Mouse (Mus musculus) retina, postnatal 1 day (tissue): ENCODE results near the gene Nob1.

Experiments used
- DNase-seq: peaks from one replicate; pipeline ENCODE4 v3.0.0-alpha.2; 2012

The Nob1 gene

DNA sequence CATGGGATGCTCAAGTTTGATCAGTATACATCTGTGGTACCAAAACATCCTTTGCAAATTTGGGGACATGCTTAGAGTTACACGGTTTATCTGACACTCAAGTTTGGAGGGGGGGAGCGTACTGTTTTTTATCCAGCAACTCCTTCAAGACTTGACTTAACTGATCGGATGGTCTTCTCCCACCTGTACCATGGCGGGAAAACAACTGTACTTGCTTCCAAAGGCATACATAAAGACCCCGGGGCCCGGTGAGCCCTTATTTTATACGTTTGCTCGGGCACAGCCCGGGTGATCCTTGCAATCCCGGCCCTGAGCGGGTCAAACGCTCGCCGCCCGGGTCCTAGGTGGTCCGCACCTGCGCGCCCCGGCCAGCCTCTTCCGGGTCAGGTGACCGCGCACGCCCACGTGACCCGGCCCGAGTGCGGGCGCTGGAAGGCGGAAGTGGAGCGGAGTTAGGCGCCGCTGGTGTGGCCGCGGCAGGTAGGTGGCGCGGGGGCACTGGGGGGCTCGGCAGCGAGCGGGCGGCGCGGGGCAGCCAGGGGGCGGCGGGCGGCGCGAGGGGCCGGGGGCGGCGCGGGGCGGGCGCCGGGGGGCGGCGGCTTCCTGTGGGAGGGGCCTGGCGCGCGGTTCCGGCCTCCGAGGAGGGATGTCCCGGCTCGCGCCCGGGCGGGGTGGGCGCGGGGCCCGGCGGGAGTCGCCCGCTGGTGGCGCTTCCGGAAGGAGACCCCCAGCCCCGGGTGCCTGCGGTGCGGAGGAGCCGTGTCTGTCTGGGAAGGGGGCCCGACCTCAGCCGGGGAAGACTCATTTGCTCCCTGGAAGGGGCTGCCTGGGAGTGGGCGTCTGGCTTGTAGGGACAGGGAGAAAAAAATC is 11.3 kb upstream of the Nob1 start, which contains the start of gene Wwp2:
Gene Wwp2, plus strand, starts transcription at position 404 of the 870 bp plus-strand sequence.
- peak; percentile 85 for DNase-seq

GRCm38 (mm10) chr8:107435421-107435961 is 10.6 kb upstream of the Nob1 start:
- no peak for DNase-seq

GRCm38 (mm10) chr8:107430821-107431220 is 6.0 kb upstream of the Nob1 start:
- no peak for DNase-seq

- no peak for DNase-seq
Observed at GRCm38 (mm10) chr8:107425230-107425597, 363 bp upstream of the Nob1 start.

- no peak for DNase-seq
Observed at GRCm38 (mm10) chr8:107424176-107424575, 675 bp downstream of the Nob1 start.

- DNase-seq: no peak
Observed at GRCm38 (mm10) chr8:107417001-107417400, 7.8 kb downstream of the Nob1 start.

- no peak for DNase-seq
Observed at GRCm38 (mm10) chr8:107413881-107414280, 11.0 kb downstream of the Nob1 start.

DNA sequence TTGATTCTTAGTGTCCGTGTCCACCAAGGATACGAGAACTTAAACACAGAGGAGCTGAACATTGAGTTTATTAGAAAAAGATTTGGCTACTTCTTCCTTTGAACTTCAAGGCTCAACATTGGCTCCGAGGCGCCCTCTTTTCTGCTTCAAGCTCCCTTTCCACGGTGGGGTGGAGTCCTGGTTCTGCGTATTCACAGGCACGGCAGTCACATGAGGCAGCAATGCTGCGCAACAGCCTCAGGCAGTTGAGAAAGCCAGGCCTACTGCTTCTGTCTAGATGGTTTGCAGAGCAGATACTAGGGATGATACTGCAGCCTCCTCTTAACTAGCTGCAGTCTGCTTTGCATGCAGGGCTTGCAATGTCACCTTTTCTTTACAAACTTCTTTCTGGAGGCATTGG is 12.3 kb downstream of the Nob1 start:
- DNase-seq: no peak

- peak; percentile 60 for DNase-seq
Observed at GRCm38 (mm10) chr8:107411391-107411790, 13.5 kb downstream of the Nob1 start.

DNA sequence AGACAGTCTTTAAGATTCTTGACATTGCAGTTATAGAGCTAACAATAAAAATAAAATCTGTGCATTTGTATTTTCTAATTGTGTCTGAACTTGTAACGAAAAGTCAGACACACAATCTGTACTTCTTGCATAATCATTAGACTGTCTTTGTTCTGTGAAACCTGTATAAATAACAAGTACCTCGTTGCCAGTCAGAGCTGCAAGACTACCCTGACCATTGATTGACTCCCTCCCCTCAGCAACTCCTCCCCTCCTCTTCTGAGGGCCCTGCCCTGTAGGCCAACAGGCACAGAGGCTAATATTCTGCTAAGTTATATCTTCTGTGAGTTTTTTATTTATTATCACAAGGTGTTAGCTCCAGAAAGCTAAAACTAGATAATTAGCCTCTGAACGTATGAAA is 18.9 kb downstream of the Nob1 start:
- DNase-seq: no peak

GRCm38 (mm10) chr8:107404057-107404456 is 20.8 kb downstream of the Nob1 start:
- no peak for DNase-seq

DNA sequence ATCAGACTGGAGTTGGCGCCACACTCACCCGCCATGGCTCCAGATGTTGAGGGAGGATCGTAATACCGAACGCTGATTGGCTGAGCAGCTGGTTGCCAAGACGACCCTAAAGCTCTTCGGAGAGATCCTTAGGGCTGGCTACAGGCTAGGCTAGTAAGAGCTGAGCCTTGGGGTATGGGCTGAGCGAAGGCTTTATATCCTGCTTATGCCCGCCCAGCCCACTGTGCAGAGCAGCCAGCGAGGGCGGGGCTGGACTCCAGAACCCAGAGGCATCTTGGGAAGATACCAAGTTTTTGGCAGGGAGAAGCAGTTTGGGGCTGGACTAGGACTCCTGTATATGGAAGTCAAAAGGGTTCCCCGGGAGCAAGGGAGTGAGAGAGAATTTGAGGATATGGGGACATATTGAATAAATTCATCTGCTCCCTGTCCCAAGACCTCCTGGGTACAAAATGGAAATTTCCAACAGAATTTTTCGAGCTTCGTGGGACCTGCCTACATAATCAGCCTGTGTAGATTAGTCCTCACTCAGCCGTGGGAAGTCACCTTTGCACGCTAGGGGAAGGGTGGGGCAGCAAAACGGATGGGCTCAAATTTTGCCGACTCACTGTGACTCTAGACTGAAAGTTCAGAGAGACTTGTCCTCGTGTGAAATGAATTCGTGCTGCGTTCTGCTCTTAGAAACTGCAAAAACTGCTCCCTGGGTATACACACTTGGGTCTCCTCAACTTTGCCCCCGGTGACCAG is 21.6 kb downstream of the Nob1 start, which contains the start of gene Nqo1:
Gene Nqo1, minus strand, starts transcription at position 169 of the 744 bp plus-strand sequence.
- DNase-seq: peak; percentile 83

DNA sequence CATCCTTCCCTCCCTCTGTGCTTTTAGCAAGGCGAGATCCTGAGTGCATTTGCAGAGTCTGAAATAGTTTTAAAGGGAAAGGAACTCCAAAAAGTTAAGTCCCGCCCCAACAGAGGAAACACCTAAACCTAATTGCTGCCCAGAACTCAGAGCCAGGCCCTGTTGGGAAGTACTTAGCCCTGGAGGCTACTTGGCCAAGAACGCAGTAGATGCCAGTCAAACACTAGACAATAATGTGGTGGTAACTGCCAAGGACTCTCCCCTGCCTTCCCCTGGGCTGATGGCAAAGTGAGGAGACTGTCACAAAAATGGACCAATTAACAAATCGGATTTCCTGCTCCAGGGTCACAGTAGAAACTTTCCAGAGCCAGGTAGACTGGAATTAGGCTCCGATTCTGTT is 23.0 kb downstream of the Nob1 start:
- DNase-seq: no peak

GRCm38 (mm10) chr8:107399495-107399894 is 25.4 kb downstream of the Nob1 start:
- no peak for DNase-seq

DNA sequence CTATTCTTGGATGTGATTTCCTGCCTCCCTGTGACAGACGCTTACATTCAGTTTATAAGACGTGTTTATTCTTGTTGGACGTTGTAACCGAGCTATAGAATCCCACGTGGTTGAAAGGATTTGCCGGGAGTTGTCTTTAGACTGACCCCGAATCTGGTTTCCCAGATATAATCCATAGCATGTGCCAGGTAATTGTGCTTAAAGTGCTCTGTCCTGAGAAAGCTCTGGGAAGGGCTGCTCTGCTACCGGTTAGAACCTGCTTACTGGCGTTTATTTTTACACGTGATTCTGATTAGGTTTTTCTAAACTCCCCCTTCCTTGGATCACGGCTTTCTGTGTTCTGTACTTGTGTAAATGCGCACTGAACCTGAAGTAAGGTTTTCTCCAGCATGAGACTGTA is 27.2 kb downstream of the Nob1 start:
- no peak for DNase-seq

- DNase-seq: no peak
Observed at GRCm38 (mm10) chr8:107396106-107396670, 28.7 kb downstream of the Nob1 start.

GRCm38 (mm10) chr8:107395397-107395796 is 29.5 kb downstream of the Nob1 start:
- no peak for DNase-seq

GRCm38 (mm10) chr8:107391136-107391516 is 33.7 kb downstream of the Nob1 start:
- DNase-seq: no peak

DNA sequence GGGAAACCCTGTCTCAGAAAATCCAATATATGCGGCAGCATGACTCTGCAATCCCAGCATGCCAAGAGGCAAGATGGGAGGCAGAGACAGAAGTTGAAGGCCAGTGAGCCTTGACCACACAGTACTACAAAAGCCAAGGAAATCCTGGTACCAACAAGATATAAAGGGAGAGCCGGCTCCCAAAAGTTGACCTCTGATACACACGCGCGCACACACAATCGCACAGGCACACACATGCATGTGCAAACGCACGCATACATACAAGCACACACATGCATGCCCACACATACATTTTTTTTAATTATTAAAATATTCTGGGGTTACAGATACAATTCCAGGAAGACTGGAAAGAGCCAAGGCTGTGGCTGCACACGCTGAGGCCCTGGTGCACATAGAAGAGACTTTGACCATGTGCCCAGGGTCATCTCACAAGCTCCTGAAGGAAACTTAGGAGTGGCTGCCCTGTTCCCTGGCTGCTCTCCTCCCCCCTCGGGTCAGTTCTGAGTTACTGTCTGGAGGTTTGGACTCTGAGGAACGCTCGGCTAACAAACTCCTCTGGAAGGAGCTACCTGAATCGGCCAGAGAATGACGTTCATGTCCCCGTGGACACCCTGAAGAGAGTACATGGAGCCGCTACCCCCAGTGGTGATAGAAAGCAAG is 34.2 kb downstream of the Nob1 start:
- no peak for DNase-seq

GRCm38 (mm10) chr8:107389557-107389956 is 35.3 kb downstream of the Nob1 start:
- DNase-seq: no peak

DNA sequence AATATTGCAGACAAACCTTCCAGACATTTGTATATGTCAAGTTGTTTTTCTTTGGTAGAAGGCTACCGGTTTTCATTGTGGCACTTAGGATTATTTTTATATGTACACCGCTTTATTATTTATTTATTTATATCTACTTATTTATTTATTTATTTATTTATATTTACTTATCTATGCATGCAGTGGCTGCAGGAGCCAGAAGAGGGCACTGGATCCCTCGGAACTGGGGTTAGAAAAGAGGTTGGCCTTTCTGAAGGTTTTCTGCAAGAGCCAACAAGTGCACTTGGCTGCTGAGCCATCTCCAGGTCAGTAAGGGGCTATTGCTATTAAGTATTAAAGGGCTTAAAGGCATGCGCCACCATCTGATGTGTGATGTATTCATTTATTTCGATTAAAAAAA is 37.0 kb downstream of the Nob1 start:
- DNase-seq: peak; percentile 49

GRCm38 (mm10) chr8:107386642-107387041 is 38.2 kb downstream of the Nob1 start:
- peak; percentile 70 for DNase-seq

DNA sequence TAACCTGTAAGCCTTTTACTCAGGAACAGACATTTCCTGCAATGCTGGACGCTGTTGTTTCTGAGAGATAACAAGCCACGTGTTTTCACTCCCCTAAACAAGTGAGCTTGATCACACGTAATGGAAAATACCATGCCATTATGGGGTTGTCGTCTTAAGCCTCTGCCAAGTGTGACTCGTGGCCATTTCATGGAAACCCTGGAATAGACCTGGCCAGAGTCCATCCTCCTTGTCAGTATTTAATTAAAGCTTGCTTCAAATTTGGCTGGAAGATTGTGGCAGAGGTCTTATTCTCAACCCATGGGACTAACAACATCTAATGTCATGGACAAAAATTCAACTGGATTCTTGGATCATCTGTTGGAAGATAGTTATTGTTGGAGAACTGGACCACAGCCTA is 38.7 kb downstream of the Nob1 start:
- DNase-seq: no peak
